21 mouse cellular contexts compared by ENCODE assay signal in genomic region chr7:118282543-118282942, GRCm38 (mm10). TPM values are rescaled to one million over a fixed set of nuclear protein-coding genes. Genes with fewer than 3 reads are reported as not detected.
DNase-seq lines count a peak whose midpoint lies in the region; TF ChIP-seq lines count a peak whose summit lies in the region.
"Had no signal": no experiment of that assay in that cellular context is flagged by ENCODE, and none has a peak within 500 bp of the region (broad histone marks: within the 10 kb centered on the region; RNA-seq: fewer than 3 reads in every experiment).

No protein-coding gene starts in this region.

- H3K79me2 ChIP-seq in CH12.LX (replicated peaks; ENCODE audit: control insufficient read depth, extremely low read depth, insufficient read depth, poor library complexity, severe bottlenecking) (no peaks in the 10 kb centered on the region), macrophage (ENCODE audit: inconsistent target) (no peaks in the 10 kb centered on the region)

- peak overlapping the region; percentile 41; the same call in 1 of the 2 replicates for H3K4me2 ChIP-seq in CH12.LX (ENCODE audit: insufficient read depth, low read depth, poor library complexity, severe bottlenecking)
- H3K4me2 ChIP-seq: embryonic facial prominence, embryonic 13.5 days; embryonic facial prominence, embryonic 15.5 days; forebrain, embryonic 12.5 days had no signal

- dilution Hi-C loops in CH12.LX (cut with MboI; ENCODE audit: extremely low pct_ligation_motif_present, extremely low pct_unique_long_range_greater_than_20kb, low sequenced_read_pairs) = no loop called here

- no peak for TF ChIP-seq CTCF in spleen, adult 2 months (IDR thresholded peaks at IDR 0.05; ENCODE audit: extremely low read depth, insufficient read depth, insufficient read length, insufficient replicate concordance)
- TF ChIP-seq CTCF in CH12.LX (conservative IDR thresholded peaks at IDR 0.05 in 1 of 2, IDR thresholded peaks at IDR 0.05 in 1 of 2; ENCODE audit: low read depth in 2 of 2, low read length in 2 of 2) = no peak

- H3K36me3 ChIP-seq in spleen, adult 2 months (ENCODE audit: control insufficient read depth, insufficient read depth, low read length) = no peaks in the 10 kb centered on the region
- no peaks in the 10 kb centered on the region for H3K36me3 ChIP-seq in CH12.LX (replicated peaks in 1 of 2; ENCODE audit: control insufficient read depth in 1 of 2, insufficient read depth in 1 of 2, low read length in 1 of 2)
- H3K36me3 ChIP-seq in macrophage (ENCODE audit: inconsistent target) = no peaks in the 10 kb centered on the region
- H3K36me3 ChIP-seq: embryonic facial prominence, embryonic 13.5 days; embryonic facial prominence, embryonic 15.5 days; forebrain, embryonic 10.5 days; forebrain, embryonic 12.5 days had no signal

- TF ChIP-seq RAD21 in CH12.LX (IDR thresholded peaks at IDR 0.05; ENCODE audit: low read depth, low read length) = no peak

- H3K9me3 ChIP-seq in CH12.LX (replicated peaks; ENCODE audit: low read length) = peaks cover 8% of the 10 kb centered on the region
- H3K9me3 ChIP-seq: embryonic facial prominence, embryonic 13.5 days; embryonic facial prominence, embryonic 15.5 days; forebrain, embryonic 12.5 days had no signal

- H3K27ac ChIP-seq in spleen, adult 2 months (ENCODE audit: insufficient read depth, low read length) = peak overlapping the region; percentile 11
- H3K27ac ChIP-seq in CH12.LX (ENCODE audit: insufficient read depth, low read depth) (peak overlapping the region; percentile 82), macrophage (peak overlapping the region; percentile 74)
- H3K27ac ChIP-seq: embryonic facial prominence, embryonic 13.5 days; embryonic facial prominence, embryonic 15.5 days; forebrain, embryonic 10.5 days; forebrain, embryonic 12.5 days had no signal

- peak overlapping the region; percentile 3; the same call in 1 of the 2 replicates for H3K9ac ChIP-seq in CH12.LX (ENCODE audit: insufficient read depth, low read depth)
- H3K9ac ChIP-seq: embryonic facial prominence, embryonic 13.5 days; embryonic facial prominence, embryonic 15.5 days; forebrain, embryonic 12.5 days had no signal

- no peak overlapping the region for H3K4me3 ChIP-seq in spleen, adult 2 months (ENCODE audit: extremely low read depth, insufficient read depth, insufficient read length)
- H3K4me3 ChIP-seq in CH12.LX (replicated peaks in 1 of 3; ENCODE audit: low read depth in 2 of 3, low read length in 2 of 3, poor library complexity in 1 of 3) (no peak overlapping the region), macrophage (ENCODE audit: inconsistent target) (no peak overlapping the region)
- H3K4me3 ChIP-seq: embryonic facial prominence, embryonic 13.5 days; embryonic facial prominence, embryonic 15.5 days; erythroblast, embryonic 14.5 days; forebrain, embryonic 10.5 days; forebrain, embryonic 12.5 days had no signal

- WGBS in spleen, adult 2 months = 28% methylated on average over 9 of the region's 9 CpGs
- 61% methylated on average over 9 of the region's 9 CpGs for WGBS in macrophage (ENCODE audit: missing documents)

- in situ Hi-C loops in CH12.LX (cut with MboI; ENCODE audit: low pct_ligation_motif_present, low pct_unique_long_range_greater_than_20kb, low sequenced_read_pairs) = no loop called here

- no peak for TF ChIP-seq EP300 in CH12.LX (IDR thresholded peaks at IDR 0.05; ENCODE audit: low read length)

- H3K4me1 ChIP-seq in spleen, adult 2 months (ENCODE audit: control insufficient read depth, insufficient read depth, insufficient read length) = peaks cover 28% of the 10 kb centered on the region
- peaks cover 19 to 53% of the 10 kb centered on the region in 2 experiments for H3K4me1 ChIP-seq in CH12.LX (ENCODE audit: control insufficient read depth in 1 of 2, insufficient read depth in 2 of 2)
- H3K4me1 ChIP-seq: embryonic facial prominence, embryonic 13.5 days; forebrain, embryonic 10.5 days had no signal

- no peak for DNase-seq in spleen, adult 2 months (ENCODE audit: low read depth in 1 of 2, low spot score in 2 of 2)
- no peak for DNase-seq in spleen, postnatal 14 days (ENCODE audit: low spot score in 2 of 2)
- peak; percentile 58 for DNase-seq in CH12.LX (ENCODE audit: extremely low read depth)
- no peak for DNase-seq in cerebellum, postnatal 25 days
- DNase-seq in embryo, embryonic 10 days (ENCODE audit: low spot score) = no peak
- DNase-seq in layer of hippocampus, adult 9-10 months (ENCODE audit: low spot score) = no peak
- DNase-seq: adrenal gland, adult 2 months; adrenal gland, postnatal 10 days; adrenal gland, postnatal 25 days; cerebellum, adult 11 months; cerebellum, adult 18-20 months; cerebellum, adult 8-10 months; cerebellum, adult 9-11 months; cerebellum, postnatal 14 days; embryo, embryonic 11 days had no signal

- no peaks in the 10 kb centered on the region for H3K27me3 ChIP-seq in spleen, adult 2 months (ENCODE audit: control insufficient read depth, insufficient read depth, low read length)
- H3K27me3 ChIP-seq in CH12.LX (replicated peaks) = no peaks in the 10 kb centered on the region
- H3K27me3 ChIP-seq: embryonic facial prominence, embryonic 13.5 days; embryonic facial prominence, embryonic 15.5 days; forebrain, embryonic 12.5 days had no signal

- no peak for TF ChIP-seq POLR2A in spleen, adult 2 months (IDR thresholded peaks at IDR 0.05; ENCODE audit: low read depth, low read length)
- no peak for TF ChIP-seq POLR2A in CH12.LX (IDR thresholded peaks at IDR 0.05; ENCODE audit: low read depth, low read length)

TF ChIP-seq in CH12.LX, 34 proteins besides CTCF, POLR2A, EP300 and RAD21:
- TF ChIP-seq TBP (conservative IDR thresholded peaks at IDR 0.05; ENCODE audit: low read depth, low read length) (no peak), POLR2AphosphoS2 (IDR thresholded peaks at IDR 0.05; ENCODE audit: low read depth, low read length) (no peak), GABPA (IDR thresholded peaks at IDR 0.05; ENCODE audit: insufficient replicate concordance, low read depth, low read length) (no peak), CHD1 (IDR thresholded peaks at IDR 0.05; ENCODE audit: low read depth, low read length) (no peak; the same call in 1 of the 2 replicates), SIN3A (IDR thresholded peaks at IDR 0.05; ENCODE audit: low read length) (no peak), TCF12 (IDR thresholded peaks at IDR 0.05; ENCODE audit: low read depth, low read length) (peak; percentile 26; the same call in 1 of the 2 replicates), ZC3H11A (IDR thresholded peaks at IDR 0.05; ENCODE audit: low read depth, low read length) (no peak), MYC (IDR thresholded peaks at IDR 0.05; ENCODE audit: low read depth, low read length) (no peak), ELF1 (IDR thresholded peaks at IDR 0.05; ENCODE audit: low read depth, low read length) (no peak), BHLHE40 (IDR thresholded peaks at IDR 0.05; ENCODE audit: low read depth, low read length) (peak; percentile 51; the same call in 1 of the 2 replicates), MEF2A (IDR thresholded peaks at IDR 0.05; ENCODE audit: borderline replicate concordance, low read depth, low read length) (0 out of 2 replicates have a peak, but pooled peaks have one; percentile 22), NELFE (IDR thresholded peaks at IDR 0.05; ENCODE audit: low read depth, low read length) (0 out of 2 replicates have a peak, but pooled peaks have one; percentile 13), RCOR1 (conservative IDR thresholded peaks at IDR 0.05; ENCODE audit: low read depth, low read length) (no peak), PAX5 (IDR thresholded peaks at IDR 0.05; ENCODE audit: low read length) (no peak), SMC3 (IDR thresholded peaks at IDR 0.05; ENCODE audit: low read depth, low read length) (no peak)

RNA-seq across cellular contexts. Expression of gene Smg1, which starts 39.1 kb away (rescaled TPM):
- 32.6 and 44.6 TPM in 2 replicates for polyA plus RNA-seq in spleen, adult 2 months (2012; rRNA removed)
- 28.0 and 29.2 TPM in 2 replicates for total RNA-seq in CH12.LX (2012; rRNA removed)
- total RNA-seq in CH12.LX (2014; rRNA removed) = 16.1 and 17.7 TPM in 2 replicates
- 33.2 and 35.0 TPM in 2 replicates for polyA plus RNA-seq in CH12.LX (2012; ENCODE audit: insufficient read length, low read depth)
- 100 to 1,000 TPM; 423 to 819 (median 574) TPM for total RNA-seq in macrophage (2018; cell fraction: chromatin; rRNA removed)
- total RNA-seq in macrophage (2018; cell fraction: cytosol; rRNA removed) = 10 to 100 TPM; 25.8 to 70.7 (median 38.6) TPM
- total RNA-seq in macrophage (2018; cell fraction: nucleus; rRNA removed) = 100 to 1,000 TPM; 184 to 474 (median 262) TPM
- 13.1 to 24.3 TPM (median 20.1 TPM) in 3 replicates for polyA plus RNA-seq in macrophage (2018)

Comparison
In these comparisons a context has a peak if more than half of its experiments do, and no peak if none do; other contexts are left out.
1. H3K27ac ChIP-seq: peak in every context shown above with its lines; median percentile 82 in CH12.LX; 74 in macrophage; 11 in spleen, adult 2 months.